Mouse (Mus musculus) liver, postnatal 0 days (tissue): ENCODE data around the gene Araf.

Experiments
- CTCF ChIP-seq: sonication (generic); IDR thresholded peaks from 2 replicates; pipeline ENCODE4 v1.5.1; 2016; ENCODE audit warnings: antibody characterized with exemption, low read depth
- EP300 ChIP-seq: IDR thresholded peaks from 2 replicates; pipeline ENCODE4 v1.6.1; 2016; ENCODE audit warnings: antibody characterized with exemption, low read depth, mild to moderate bottlenecking

- TF ChIP-seq CTCF: no peak
- TF ChIP-seq EP300: no peak
Measured at GRCm38 (mm10) chrX:20771666-20772065, 25.9 kb upstream of the Araf start.
